Mouse (Mus musculus): ENCODE results near the gene Podn.
"Not testable (repeated sequence)": the region's sequence is repeated elsewhere in the genome, so short reads cannot be mapped to it uniquely, and the experiment has no call there.

Gene Podn

GRCm38 (mm10) chr4:108096345-108096744 lies at the start of gene Podn:
Podn (minus strand) TSS chr4:108096445.
- CTCF ChIA-PET = no interaction called here
- POLR2A ChIA-PET = no interaction called here

GRCm38 (mm10) chr4:108145554-108145953 lies 49.3 kb upstream of the Podn start:
- CTCF ChIA-PET = not testable (repeated sequence)
- POLR2A ChIA-PET = interaction anchor here in 3 of 4 experiments (0.6 to 1.0 kb wide), 3 partner anchors 17 to 73 kb away, joined by 3 read pairs; partner anchors contain the start of gene Echdc2 (in 1 of the 3)

- CTCF ChIA-PET = no interaction called here
- POLR2A ChIA-PET = interaction anchor here in 2 of 4 experiments (1.0 kb wide), 3 partner anchors 10 to 74 kb away, joined by 3 read pairs; no protein-coding TSS in a partner anchor
Observed at GRCm38 (mm10) chr4:108144880-108145279, 48.6 kb upstream of the Podn start, which contains the start of gene Scp2. Scp2 (minus strand) TSS chr4:108144998.

GRCm38 (mm10) chr4:108143778-108144177 lies 47.5 kb upstream of the Podn start:
- ChIA-PET POLR2A (interaction anchor here in 2 of 4 experiments (0.7 kb wide), 2 partner anchors 15 to 47 kb away, joined by 6 to 9 read pairs; no protein-coding TSS in a partner anchor), CTCF (interaction anchor here in 1 of 4 experiments (1.3 kb wide), 1 partner anchor 242 kb away, joined by 3 read pairs; no protein-coding TSS in a partner anchor)

GRCm38 (mm10) chr4:108143178-108143577 lies 46.9 kb upstream of the Podn start:
- CTCF ChIA-PET = interaction anchor here in 1 of 4 experiments (1.3 kb wide), 1 partner anchor 242 kb away, joined by 3 read pairs; no protein-coding TSS in a partner anchor
- POLR2A ChIA-PET = not testable (repeated sequence)

- CTCF ChIA-PET = interaction anchor here in 2 of 4 experiments (0.5 to 0.6 kb wide), 3 partner anchors 13 to 453 kb away, joined by 4 to 10 read pairs (median 5); partner anchors contain the start of gene Dmrtb1 (in 1 of the 2)
- POLR2A ChIA-PET = interaction anchor here in 2 of 4 experiments (0.6 to 1.8 kb wide), 4 partner anchors 16 to 1376 kb away, joined by 3 to 5 read pairs (median 3); no protein-coding TSS in a partner anchor
Observed at GRCm38 (mm10) chr4:108136938-108137337, 40.7 kb upstream of the Podn start.

GRCm38 (mm10) chr4:108130452-108130851 lies 34.2 kb upstream of the Podn start:
- POLR2A ChIA-PET = interaction anchor here in 2 of 4 experiments (1.1 to 1.9 kb wide), 4 partner anchors 10 to 63 kb away, joined by 3 to 6 read pairs (median 4); no protein-coding TSS in a partner anchor
- CTCF ChIA-PET = no interaction called here

- POLR2A ChIA-PET = interaction anchor here in 1 of 4 experiments (0.6 to 1.8 kb wide), 5 partner anchors 9 to 154 kb away, joined by 3 to 9 read pairs (median 4); no protein-coding TSS in a partner anchor
- CTCF ChIA-PET = interaction anchor here in 2 of 4 experiments (0.6 to 0.7 kb wide), 2 partner anchors 112 to 282 kb away, joined by 3 to 5 read pairs; no protein-coding TSS in a partner anchor
Observed at GRCm38 (mm10) chr4:108128339-108128738, 32.1 kb upstream of the Podn start.

GRCm38 (mm10) chr4:108127516-108127915 lies 31.3 kb upstream of the Podn start:
- POLR2A ChIA-PET = interaction anchor here in 3 of 4 experiments (0.5 to 1.8 kb wide), 7 partner anchors 8 to 176 kb away, joined by 3 to 9 read pairs (median 4); no protein-coding TSS in a partner anchor
- CTCF ChIA-PET = no interaction called here

- CTCF ChIA-PET = no interaction called here
Observed at GRCm38 (mm10) chr4:108126260-108126659, 30.0 kb upstream of the Podn start.

GRCm38 (mm10) chr4:108124104-108124503 lies 27.9 kb upstream of the Podn start:
- ChIA-PET POLR2A (interaction anchor here in 2 of 4 experiments (0.6 to 2.2 kb wide), 3 partner anchors 40 to 863 kb away, joined by 3 to 4 read pairs (median 3); no protein-coding TSS in a partner anchor), CTCF (interaction anchor here in 1 of 4 experiments (0.5 kb wide), 1 partner anchor 13 kb away, joined by 4 read pairs; no protein-coding TSS in a partner anchor)

More at GRCm38 (mm10) chr4:108126260-108126659, 30.0 kb upstream of the Podn start:
- POLR2A ChIA-PET = interaction anchor here in 1 of 4 experiments (0.8 to 1.5 kb wide), 3 partner anchors 9 to 177 kb away, joined by 3 to 7 read pairs (median 3); no protein-coding TSS in a partner anchor

GRCm38 (mm10) chr4:108117924-108118876 lies 22.0 kb upstream of the Podn start:
- ChIA-PET CTCF (interaction anchor here in 1 of 4 experiments (0.6 to 0.7 kb wide), 3 partner anchors 101 to 1026 kb away, joined by 3 to 19 read pairs (median 3); no protein-coding TSS in a partner anchor), POLR2A (interaction anchor here in 3 of 4 experiments (0.6 to 2.5 kb wide), 12 partner anchors 9 to 232 kb away, joined by 3 to 9 read pairs (median 4); partner anchors contain the start of genes 0610037L13Rik (in 1 of the 3), Coa7 (in 1 of the 3) and Echdc2 (in 1 of the 3))

GRCm38 (mm10) chr4:108117488-108117887 lies 21.2 kb upstream of the Podn start:
- CTCF ChIA-PET = interaction anchor here in 1 of 4 experiments (0.6 kb wide), 2 partner anchors 102 to 1020 kb away, joined by 3 read pairs; no protein-coding TSS in a partner anchor
- POLR2A ChIA-PET = interaction anchor here in 2 of 4 experiments (0.9 to 1.7 kb wide), 5 partner anchors 9 to 210 kb away, joined by 3 to 7 read pairs (median 4); partner anchors contain the start of gene Coa7 (in 1 of the 2)

- ChIA-PET POLR2A (interaction anchor here in 1 of 4 experiments (0.7 kb wide), 1 partner anchor 522 kb away, joined by 3 read pairs; no protein-coding TSS in a partner anchor), CTCF (no interaction called here)
Observed at GRCm38 (mm10) chr4:108116466-108116865, 20.2 kb upstream of the Podn start.

- ChIA-PET POLR2A (no interaction called here), CTCF (no interaction called here)
Observed at GRCm38 (mm10) chr4:108110706-108111105, 14.5 kb upstream of the Podn start.

- POLR2A ChIA-PET = interaction anchor here in 1 of 4 experiments (0.6 kb wide), 1 partner anchor 836 kb away, joined by 3 read pairs; no protein-coding TSS in a partner anchor
Observed at GRCm38 (mm10) chr4:108109728-108110127, 13.5 kb upstream of the Podn start.

GRCm38 (mm10) chr4:108092741-108093397 lies 3.4 kb downstream of the Podn start:
- ChIA-PET POLR2A (interaction anchor here in 2 of 4 experiments (0.7 to 1.4 kb wide), 3 partner anchors 13 to 126 kb away, joined by 3 to 4 read pairs (median 3); no protein-coding TSS in a partner anchor), CTCF (no interaction called here)

More at GRCm38 (mm10) chr4:108109728-108110127, 13.5 kb upstream of the Podn start:
- CTCF ChIA-PET = no interaction called here

GRCm38 (mm10) chr4:108083993-108084392 lies 12.3 kb downstream of the Podn start:
- ChIA-PET CTCF (interaction anchor here in 2 of 4 experiments (0.5 to 0.7 kb wide), 2 partner anchors 17 to 133 kb away, joined by 4 to 5 read pairs; no protein-coding TSS in a partner anchor), POLR2A (interaction anchor here in 2 of 4 experiments (1.3 to 2.0 kb wide), 2 partner anchors 13 to 52 kb away, joined by 3 to 9 read pairs; no protein-coding TSS in a partner anchor)

Data from embryonic stem cell, embryonic (primary cell).